Mouse (Mus musculus): ENCODE results near the gene Adcy5. TPM values are rescaled to one million over a fixed set of nuclear protein-coding genes. Genes with fewer than 3 reads are reported as not detected.
A peak's percentile ranks its signal among the peaks of the same experiment; 100 is the strongest.

Gene Adcy5
- polyA plus RNA-seq, 1 experiment from 2014 or later, result 0.70 TPM

GRCm38 (mm10) chr16:35139416-35139815 lies 15.3 kb upstream of the Adcy5 start:
- no peak for DNase-seq (ENCODE audit: low spot score)
- WGBS, result 76% methylated on average over 6 of the region's 6 CpGs
- Histone ChIP-seq H3K9me3 (no peaks in the 10 kb centered on the region), H3K4me3 (no peak overlapping the region), H3K36me3 (replicated peaks) (no peaks in the 10 kb centered on the region), H3K27me3 (replicated peaks; ENCODE audit: low read depth, poor library complexity, severe bottlenecking) (no peaks in the 10 kb centered on the region), H3K27ac (replicated peaks) (no peak overlapping the region), H3K4me1 (peaks cover 18% of the 10 kb centered on the region)

GRCm38 (mm10) chr16:35139873-35140619 lies 14.6 kb upstream of the Adcy5 start:
- Histone ChIP-seq H3K4me3 (0 out of 2 replicates have a peak overlapping the region, but pooled peaks have one; percentile 28), H3K27me3 (replicated peaks; ENCODE audit: low read depth, poor library complexity, severe bottlenecking) (no peaks in the 10 kb centered on the region), H3K36me3 (replicated peaks) (no peaks in the 10 kb centered on the region), H3K27ac (replicated peaks) (peak overlapping the region; percentile 72), H3K9me3 (no peaks in the 10 kb centered on the region), H3K4me1 (peaks cover 18% of the 10 kb centered on the region)
- peak; percentile 35 for DNase-seq (ENCODE audit: low spot score)
- WGBS, result 28% methylated on average over 11 of the region's 11 CpGs

GRCm38 (mm10) chr16:35140620-35140975 lies 14.1 kb upstream of the Adcy5 start:
- Histone ChIP-seq H3K36me3 (replicated peaks) (no peaks in the 10 kb centered on the region), H3K27me3 (replicated peaks; ENCODE audit: low read depth, poor library complexity, severe bottlenecking) (no peaks in the 10 kb centered on the region), H3K9me3 (no peaks in the 10 kb centered on the region), H3K27ac (replicated peaks) (peak overlapping the region; percentile 0; the same call in 1 of the 2 replicates), H3K4me1 (peaks cover 18% of the 10 kb centered on the region), H3K4me3 (no peak overlapping the region)
- no peak for DNase-seq (ENCODE audit: low spot score)
- 46% methylated on average over 9 of the region's 9 CpGs for WGBS

GRCm38 (mm10) chr16:35141839-35142238 lies 12.8 kb upstream of the Adcy5 start:
- no peak for DNase-seq (ENCODE audit: low spot score)
- Histone ChIP-seq H3K27ac (replicated peaks) (no peak overlapping the region), H3K4me1 (peaks cover 18% of the 10 kb centered on the region), H3K4me3 (no peak overlapping the region), H3K27me3 (replicated peaks; ENCODE audit: low read depth, poor library complexity, severe bottlenecking) (peaks cover 4% of the 10 kb centered on the region), H3K36me3 (replicated peaks) (no peaks in the 10 kb centered on the region), H3K9me3 (no peaks in the 10 kb centered on the region)
- WGBS, result 83% methylated on average over 8 of the region's 8 CpGs

- Histone ChIP-seq H3K4me3 (no peak overlapping the region), H3K9me3 (no peaks in the 10 kb centered on the region), H3K27ac (replicated peaks) (no peak overlapping the region), H3K36me3 (replicated peaks) (no peaks in the 10 kb centered on the region), H3K4me1 (peaks cover under 1% of the 10 kb centered on the region; the same call in 1 of the 2 replicates), H3K27me3 (replicated peaks; ENCODE audit: low read depth, poor library complexity, severe bottlenecking) (peaks cover 18% of the 10 kb centered on the region)
- no peak for DNase-seq (ENCODE audit: low spot score)
- 18% methylated on average over 4 of the region's 4 CpGs for WGBS
Observed at GRCm38 (mm10) chr16:35146153-35146552, 8.5 kb upstream of the Adcy5 start.

GRCm38 (mm10) chr16:35153146-35153755 lies 1.4 kb upstream of the Adcy5 start:
- 7% methylated on average over 12 of the region's 12 CpGs for WGBS
- H3K9me3 ChIP-seq, result no peaks in the 10 kb centered on the region
- H3K4me1 ChIP-seq, result peaks cover 35% of the 10 kb centered on the region
- no peaks in the 10 kb centered on the region; the same call in 1 of the 2 replicates for H3K36me3 ChIP-seq (replicated peaks)
- peaks cover 85% of the 10 kb centered on the region for H3K27me3 ChIP-seq (replicated peaks; ENCODE audit: low read depth, poor library complexity, severe bottlenecking)
- no peak for DNase-seq (ENCODE audit: low spot score)
- H3K4me3 ChIP-seq, result 0 out of 2 replicates have a peak overlapping the region, but pooled peaks have one; percentile 78
- H3K27ac ChIP-seq (replicated peaks), result no peak overlapping the region

- DNase-seq (ENCODE audit: low spot score), result peak; percentile 70
- Histone ChIP-seq H3K4me1 (peaks cover 35% of the 10 kb centered on the region), H3K36me3 (replicated peaks) (no peaks in the 10 kb centered on the region; the same call in 1 of the 2 replicates), H3K27ac (replicated peaks) (peak overlapping the region; percentile 78), H3K4me3 (peak overlapping the region; percentile 78), H3K9me3 (no peaks in the 10 kb centered on the region), H3K27me3 (replicated peaks; ENCODE audit: low read depth, poor library complexity, severe bottlenecking) (peaks cover 90% of the 10 kb centered on the region)
- WGBS, result under 1% methylated on average over 29 of the region's 29 CpGs
Observed at GRCm38 (mm10) chr16:35154245-35154640, 434 bp upstream of the Adcy5 start.

GRCm38 (mm10) chr16:35155391-35156305 lies 971 bp downstream of the Adcy5 start:
- Histone ChIP-seq H3K27ac (replicated peaks) (peak overlapping the region; percentile 78), H3K9me3 (no peaks in the 10 kb centered on the region), H3K4me1 (peaks cover 45% of the 10 kb centered on the region), H3K27me3 (replicated peaks; ENCODE audit: low read depth, poor library complexity, severe bottlenecking) (peaks cover 81% of the 10 kb centered on the region), H3K4me3 (peak overlapping the region; percentile 78), H3K36me3 (replicated peaks) (no peaks in the 10 kb centered on the region; the same call in 1 of the 2 replicates)
- DNase-seq (ENCODE audit: low spot score), result peak; percentile 73
- WGBS, result under 1% methylated on average over 87 of the region's 87 CpGs

- peaks cover 52% of the 10 kb centered on the region for H3K4me1 ChIP-seq
- peak overlapping the region; percentile 78 for H3K4me3 ChIP-seq
- H3K36me3 ChIP-seq (replicated peaks), result no peaks in the 10 kb centered on the region; the same call in 1 of the 2 replicates
- 3% methylated on average over 48 of the region's 48 CpGs for WGBS
- peak; percentile 76 for DNase-seq (ENCODE audit: low spot score)
- H3K27ac ChIP-seq (replicated peaks), result peak overlapping the region; percentile 65; the same call in 1 of the 2 replicates
- H3K27me3 ChIP-seq (replicated peaks; ENCODE audit: low read depth, poor library complexity, severe bottlenecking), result peaks cover 74% of the 10 kb centered on the region
- H3K9me3 ChIP-seq, result no peaks in the 10 kb centered on the region
Observed at GRCm38 (mm10) chr16:35156306-35156695, 1.6 kb downstream of the Adcy5 start.

GRCm38 (mm10) chr16:35156832-35157231 lies 2.2 kb downstream of the Adcy5 start:
- peak overlapping the region; percentile 78; the same call in 1 of the 2 replicates for H3K4me3 ChIP-seq

GRCm38 (mm10) chr16:35159532-35159931 lies 4.9 kb downstream of the Adcy5 start:
- H3K27ac ChIP-seq (replicated peaks), result no peak overlapping the region
- no peaks in the 10 kb centered on the region for H3K9me3 ChIP-seq
- H3K4me3 ChIP-seq, result no peak overlapping the region
- H3K27me3 ChIP-seq (replicated peaks; ENCODE audit: low read depth, poor library complexity, severe bottlenecking), result peaks cover 42% of the 10 kb centered on the region
- peaks cover 48% of the 10 kb centered on the region for H3K4me1 ChIP-seq
- H3K36me3 ChIP-seq (replicated peaks), result no peaks in the 10 kb centered on the region; the same call in 1 of the 2 replicates
- 62% methylated on average over 8 of the region's 8 CpGs for WGBS
- DNase-seq (ENCODE audit: low spot score), result no peak

More at GRCm38 (mm10) chr16:35156832-35157231, 2.2 kb downstream of the Adcy5 start:
- Histone ChIP-seq H3K9me3 (no peaks in the 10 kb centered on the region), H3K27ac (replicated peaks) (no peak overlapping the region), H3K36me3 (replicated peaks) (no peaks in the 10 kb centered on the region; the same call in 1 of the 2 replicates), H3K4me1 (peaks cover 55% of the 10 kb centered on the region), H3K27me3 (replicated peaks; ENCODE audit: low read depth, poor library complexity, severe bottlenecking) (peaks cover 69% of the 10 kb centered on the region)
- 77% methylated on average over 21 of the region's 21 CpGs for WGBS
- no peak for DNase-seq (ENCODE audit: low spot score)

GRCm38 (mm10) chr16:35159991-35160390 lies 5.3 kb downstream of the Adcy5 start:
- no peaks in the 10 kb centered on the region for H3K9me3 ChIP-seq
- H3K36me3 ChIP-seq (replicated peaks), result no peaks in the 10 kb centered on the region; the same call in 1 of the 2 replicates
- H3K27me3 ChIP-seq (replicated peaks; ENCODE audit: low read depth, poor library complexity, severe bottlenecking), result peaks cover 38% of the 10 kb centered on the region
- H3K4me1 ChIP-seq, result peaks cover 50% of the 10 kb centered on the region
- no peak overlapping the region for H3K27ac ChIP-seq (replicated peaks)
- DNase-seq (ENCODE audit: low spot score), result no peak
- 76% methylated on average over 4 of the region's 4 CpGs for WGBS
- H3K4me3 ChIP-seq, result no peak overlapping the region

Measured in embryonic facial prominence, embryonic 10.5 days (tissue).